Comparison of ENCODE assay signal across 1 mouse cellular context in the genomic region with DNA sequence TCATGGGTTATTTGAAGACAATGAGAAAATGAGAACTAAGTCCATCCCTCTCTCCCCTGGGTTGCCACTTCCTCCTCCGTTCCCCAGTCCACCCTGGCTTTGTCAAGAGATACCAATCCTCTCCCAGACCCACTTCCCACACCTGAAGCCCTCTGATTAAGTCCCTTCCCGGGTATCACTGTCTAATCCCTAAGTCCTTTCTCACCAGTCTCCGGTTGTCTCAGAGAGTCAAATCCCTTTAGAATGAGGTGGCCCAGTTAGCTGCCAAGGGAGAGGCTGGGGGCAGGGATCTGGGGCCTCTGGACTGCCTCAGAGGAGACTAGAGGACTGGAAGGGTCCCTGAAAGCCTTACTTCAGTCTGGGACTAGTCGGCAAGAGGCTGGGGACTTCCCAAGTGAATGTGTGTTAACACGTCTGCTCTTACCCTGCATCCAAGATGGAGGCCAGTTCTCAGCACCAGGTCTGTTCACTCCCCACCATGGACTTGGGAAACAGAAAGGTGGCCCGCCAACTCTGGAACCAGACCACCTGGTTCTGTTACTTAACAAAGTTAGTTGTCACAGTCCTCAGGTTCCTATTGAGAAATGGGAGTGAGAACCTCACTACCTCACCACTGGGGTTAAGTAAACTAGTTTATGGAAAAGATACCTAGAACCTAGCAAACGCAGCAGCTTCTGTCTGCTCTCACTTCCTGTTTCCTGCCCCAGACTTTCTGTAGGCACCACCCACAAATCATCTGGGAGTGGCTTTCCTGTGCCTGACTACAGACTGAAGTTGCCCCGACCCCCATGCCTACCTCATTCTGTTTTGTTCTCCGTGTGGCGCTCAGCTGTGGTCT.
TF ChIP-seq lines count a peak whose summit lies in the region.

A gene (minus strand): TSS at position 674 of the 838 bp plus-strand sequence.

TF ChIP-seq in MEL, 35 proteins besides CTCF, POLR2A, EP300 and RAD21 (continued from another document):
- TF ChIP-seq JUND (IDR thresholded peaks at IDR 0.05; ENCODE audit: low read depth, low read length), result 0 out of 2 replicates have a peak, but pooled peaks have one; percentile 14
- TF ChIP-seq E2F4 (IDR thresholded peaks at IDR 0.05; ENCODE audit: borderline replicate concordance, low read depth, low read length), result no peak
- TF ChIP-seq ELF1 (IDR thresholded peaks at IDR 0.05; ENCODE audit: low read depth, low read length), result peak; percentile 96
- TF ChIP-seq GATA1 (IDR thresholded peaks at IDR 0.05; ENCODE audit: low read depth, low read length), result no peak
- no peak for TF ChIP-seq ZNF384 (IDR thresholded peaks at IDR 0.05; ENCODE audit: low read depth, low read length)
- TF ChIP-seq MEF2A (IDR thresholded peaks at IDR 0.05; ENCODE audit: extremely low read depth, insufficient replicate concordance, low read depth, low read length, poor library complexity, severe bottlenecking), result no peak
- no peak for TF ChIP-seq MYB (IDR thresholded peaks at IDR 0.05; ENCODE audit: low read depth, low read length)
- TF ChIP-seq MYC (IDR thresholded peaks at IDR 0.05; ENCODE audit: low read depth, low read length), result no peak; the same call in 1 of the 2 replicates
- peak; percentile 97 for TF ChIP-seq POLR2AphosphoS2 (IDR thresholded peaks at IDR 0.05; ENCODE audit: low read length)
- no peak for TF ChIP-seq CHD2 (IDR thresholded peaks at IDR 0.05; ENCODE audit: low read length)
- TF ChIP-seq UBTF (IDR thresholded peaks at IDR 0.05; ENCODE audit: borderline replicate concordance, insufficient read depth, low read depth, low read length), result no peak
- no peak for TF ChIP-seq NRF1 (IDR thresholded peaks at IDR 0.05; ENCODE audit: insufficient read depth, low read depth, low read length, poor library complexity, severe bottlenecking)
- TF ChIP-seq MAFK (IDR thresholded peaks at IDR 0.05; ENCODE audit: borderline replicate concordance, low read depth, low read length), result no peak
- TF ChIP-seq ZMIZ1 (IDR thresholded peaks at IDR 0.05; ENCODE audit: low read depth, low read length), result peak; percentile 98
- TF ChIP-seq USF2 (IDR thresholded peaks at IDR 0.05; ENCODE audit: borderline replicate concordance in 1 of 2, insufficient read depth in 1 of 2, low read depth in 1 of 2, low read length in 2 of 2), result no peak
- TF ChIP-seq SIN3A (IDR thresholded peaks at IDR 0.05; ENCODE audit: low read length), result peak; percentile 83
- no peak; the same call in none of the 2 replicates for TF ChIP-seq MXI1 (IDR thresholded peaks at IDR 0.05; ENCODE audit: low read depth, low read length)
- TF ChIP-seq ZKSCAN1 (IDR thresholded peaks at IDR 0.05; ENCODE audit: low read depth, low read length), result no peak
- no peak for TF ChIP-seq KAT2A (conservative IDR thresholded peaks at IDR 0.05; ENCODE audit: low read depth, low read length)
- peak; percentile 98 for TF ChIP-seq NELFE (IDR thresholded peaks at IDR 0.05; ENCODE audit: low read depth, low read length)
- no peak for TF ChIP-seq BHLHE40 (IDR thresholded peaks at IDR 0.05; ENCODE audit: borderline replicate concordance, low read depth, low read length)
- TF ChIP-seq ZC3H11A (IDR thresholded peaks at IDR 0.05; ENCODE audit: low read depth, low read length), result no peak
- no peak; the same call in 1 of the 2 replicates for TF ChIP-seq MAZ (IDR thresholded peaks at IDR 0.05; ENCODE audit: low read depth, low read length)
- no peak for TF ChIP-seq GABPA (IDR thresholded peaks at IDR 0.05; ENCODE audit: low read depth, low read length)
- no peak; the same call in 1 of the 2 replicates for TF ChIP-seq MAX (IDR thresholded peaks at IDR 0.05; ENCODE audit: low read length)
- TF ChIP-seq TCF12 (IDR thresholded peaks at IDR 0.05; ENCODE audit: low read depth, low read length), result peak; percentile 76
- peak; percentile 3; the same call in 1 of the 2 replicates for TF ChIP-seq USF1 (IDR thresholded peaks at IDR 0.05; ENCODE audit: low read depth, low read length)
- TF ChIP-seq HCFC1 (IDR thresholded peaks at IDR 0.05; ENCODE audit: low read depth, low read length), result peak; percentile 77
- TF ChIP-seq RCOR1 (IDR thresholded peaks at IDR 0.05; ENCODE audit: low read depth, low read length), result 0 out of 2 replicates have a peak, but pooled peaks have one; percentile 26
- peak; percentile 30; the same call in 1 of the 2 replicates for TF ChIP-seq TAL1 (IDR thresholded peaks at IDR 0.05; ENCODE audit: low read length)
- TF ChIP-seq POLR2AphosphoS5 (IDR thresholded peaks at IDR 0.05; ENCODE audit: borderline replicate concordance, low read depth, low read length), result peak; percentile 68; the same call in 1 of the 2 replicates
- peak; percentile 94 for TF ChIP-seq TBP (IDR thresholded peaks at IDR 0.05; ENCODE audit: low read depth, low read length)
- peak; percentile 37; the same call in 1 of the 2 replicates for TF ChIP-seq ETS1 (IDR thresholded peaks at IDR 0.05; ENCODE audit: low read depth, low read length)
- no peak for TF ChIP-seq SMC3 (IDR thresholded peaks at IDR 0.05; ENCODE audit: low read depth, low read length)
